Mouse (Mus musculus): ENCODE results near the gene Helz2. TPM values are rescaled to one million over a fixed set of nuclear protein-coding genes. Genes with fewer than 3 reads are reported as not detected.

Helz2 gene
- polyA plus RNA-seq, 1 experiment from 2014 or later, result 1.6 TPM

DNA sequence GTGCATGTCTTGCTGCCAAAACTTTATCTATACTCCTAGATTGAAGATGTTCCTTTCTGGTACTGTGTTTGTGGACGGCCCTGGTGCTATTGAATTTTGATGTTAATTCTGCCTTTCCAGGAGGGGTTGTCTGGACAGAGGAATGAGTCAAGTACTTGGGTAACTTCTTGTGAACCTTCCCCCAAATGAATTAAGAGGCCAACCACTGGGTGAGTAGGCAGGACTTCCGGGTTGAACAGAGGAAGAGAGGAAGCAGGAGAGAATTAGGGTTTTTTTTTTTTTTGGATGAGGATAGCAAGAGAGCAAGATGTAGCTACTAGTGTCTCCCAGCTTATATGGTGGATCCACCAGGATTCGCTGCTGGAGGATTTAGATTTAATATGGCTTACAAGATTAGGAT is 63.8 kb downstream of the Helz2 start:
- DNase-seq (ENCODE audit: low spot score) (no peak), ATAC-seq (ENCODE audit: low FRiP score, low TSS enrichment) (no peak)
- Histone ChIP-seq H3K36me3 (ENCODE audit: control insufficient read depth, insufficient read depth, low read length) (no peaks in the 10 kb centered on the region), H3K9ac (ENCODE audit: low read length) (no peak overlapping the region), H3K4me2 (replicated peaks; ENCODE audit: low read depth) (no peak overlapping the region), H3K4me3 (ENCODE audit: low read depth, low read length) (no peak overlapping the region), H3K27me3 (ENCODE audit: control insufficient read depth, insufficient read depth, low read length) (no peaks in the 10 kb centered on the region), H3K27ac (replicated peaks) (no peak overlapping the region), H3K4me1 (replicated peaks; ENCODE audit: control insufficient read depth, insufficient read depth) (no peaks in the 10 kb centered on the region), H3K9me3 (ENCODE audit: control insufficient read depth, low read length) (no peaks in the 10 kb centered on the region)
- WGBS, result 70% methylated on average over 3 of the region's 3 CpGs
- TF ChIP-seq CTCF (IDR thresholded peaks at IDR 0.05; ENCODE audit: low read depth), result no peak
- TF ChIP-seq EP300 (optimal IDR thresholded peaks at IDR 0.05), result no peak

Other genes with a start within 250 kb of the Helz2 start
- gene Chrna4, start 198.5 kb downstream of the Helz2 start, polyA plus RNA-seq (2015; fragmentation: Nextera tagmentation; extraction: Ambion mirVana), result 0.18 and 0.22 TPM in 2 replicates
- gene Kcnq2, start 106.7 kb downstream of the Helz2 start, polyA plus RNA-seq (2015; fragmentation: Nextera tagmentation; extraction: Ambion mirVana), result 0.42 and 0.59 TPM in 2 replicates
- gene Eef1a2, start 85.0 kb downstream of the Helz2 start, polyA plus RNA-seq (2015; fragmentation: Nextera tagmentation; extraction: Ambion mirVana), result 0.40 and 0.42 TPM in 2 replicates
- 294 and 310 TPM in 2 replicates for gene Ppdpf, start 54.8 kb downstream of the Helz2 start, polyA plus RNA-seq (2015; fragmentation: Nextera tagmentation; extraction: Ambion mirVana)
- gene Ptk6, start 39.2 kb downstream of the Helz2 start, polyA plus RNA-seq (2015; fragmentation: Nextera tagmentation; extraction: Ambion mirVana), result 5.8 and 5.9 TPM in 2 replicates
- 1.7 and 1.8 TPM in 2 replicates for gene Srms, start 28.8 kb downstream of the Helz2 start, polyA plus RNA-seq (2015; fragmentation: Nextera tagmentation; extraction: Ambion mirVana)
- 0.36 and 0.45 TPM in 2 replicates for gene Fndc11, start 22.0 kb downstream of the Helz2 start, polyA plus RNA-seq (2015; fragmentation: Nextera tagmentation; extraction: Ambion mirVana)
- 4.9 and 5.5 TPM in 2 replicates for gene Gmeb2, start 46.0 kb upstream of the Helz2 start, polyA plus RNA-seq (2015; fragmentation: Nextera tagmentation; extraction: Ambion mirVana)
- 26.3 and 28.9 TPM in 2 replicates for gene Stmn3, start 72.5 kb upstream of the Helz2 start, polyA plus RNA-seq (2015; fragmentation: Nextera tagmentation; extraction: Ambion mirVana)
- gene Rtel1, start 77.7 kb upstream of the Helz2 start, polyA plus RNA-seq (2015; fragmentation: Nextera tagmentation; extraction: Ambion mirVana), result 9.0 and 9.3 TPM in 2 replicates
- 15.5 and 18.2 TPM in 2 replicates for gene Zgpat, start 122.9 kb upstream of the Helz2 start, polyA plus RNA-seq (2015; fragmentation: Nextera tagmentation; extraction: Ambion mirVana)
- 30.1 and 33.7 TPM in 2 replicates for gene Arfrp1, start 123.4 kb upstream of the Helz2 start, polyA plus RNA-seq (2015; fragmentation: Nextera tagmentation; extraction: Ambion mirVana)
- 8.3 and 8.8 TPM in 2 replicates for gene Lime1, start 138.1 kb upstream of the Helz2 start, polyA plus RNA-seq (2015; fragmentation: Nextera tagmentation; extraction: Ambion mirVana)
- 2.4 TPM in 2 replicates for gene Zbtb46, start 217.4 kb upstream of the Helz2 start, polyA plus RNA-seq (2015; fragmentation: Nextera tagmentation; extraction: Ambion mirVana)